Mouse (Mus musculus) hindbrain, embryonic 10.5 days (tissue): ENCODE measurements at regions not wholly inside any gene's neighbourhood (a gene's known extent, or its start where the extent isn't known, plus 50 kb on each side); places are given as distances from the start of the nearest gene placed in this dataset.

Experiments
- DNase-seq: peaks from one replicate; pipeline ENCODE4 v3.0.0-alpha.2; 2017; ENCODE audit warnings: low spot score
- H3K27ac ChIP-seq: fragments of 300-500 bp; sonication (generic); 2 replicates; pipeline ENCODE4 v1.5.1; 2016; ENCODE audit warnings: mild to moderate bottlenecking, moderate library complexity
- H3K27me3 ChIP-seq: fragments of 300-500 bp; sonication (generic); 2 replicates; pipeline ENCODE4 v1.6.1; 2016; ENCODE audit warnings: mild to moderate bottlenecking; ENCODE audit not compliant: poor library complexity, insufficient read depth, severe bottlenecking
- H3K36me3 ChIP-seq: fragments of 300-500 bp; sonication (generic); 2 replicates; pipeline ENCODE4 v1.6.1; 2016; ENCODE audit warnings: mild to moderate bottlenecking, moderate library complexity
- H3K4me1 ChIP-seq: fragments of 300-500 bp; sonication (generic); replicated peaks from 2 replicates; pipeline ENCODE4 v1.6.1; 2016; ENCODE audit warnings: mild to moderate bottlenecking
- H3K4me3 ChIP-seq: fragments of 300-500 bp; sonication (generic); 2 replicates; pipeline ENCODE4 v1.5.1; 2016; ENCODE audit warnings: mild to moderate bottlenecking, moderate library complexity
- H3K9me3 ChIP-seq: fragments of 300-500 bp; sonication (generic); 2 replicates; pipeline ENCODE4 v1.6.1; 2016; ENCODE audit warnings: mild to moderate bottlenecking, moderate library complexity
- WGBS: fragments of 180-500 bp; shearing (Covaris S2); methylation state at CpG from one replicate; pipeline ENCODE4 v1.1.7; 2016; 5-methylcytosine and 5-hydroxymethylcytosine counted together

- Histone ChIP-seq H3K4me1 (peaks cover 15% of the 10 kb centered on the region), H3K27me3 (no peaks in the 10 kb centered on the region), H3K36me3 (no peaks in the 10 kb centered on the region), H3K9me3 (peaks cover 2% of the 10 kb centered on the region), H3K27ac (no peak overlapping the region), H3K4me3 (no peak overlapping the region)
- DNase-seq: peak; percentile 6
- WGBS: 37% methylated on average over 5 of the region's 5 CpGs
These were observed 133.0 kb upstream of the Btbd3 start for GRCm38 (mm10) chr2:138123331-138123730.

GRCm38 (mm10) chr2:138120868-138121267, 135.5 kb upstream of the Btbd3 start:
- no peak overlapping the region for H3K27ac ChIP-seq
- DNase-seq: no peak
- H3K27me3 ChIP-seq: no peaks in the 10 kb centered on the region
- H3K9me3 ChIP-seq: peaks cover 6% of the 10 kb centered on the region
- no peak overlapping the region for H3K4me3 ChIP-seq
- WGBS: 81% methylated on average over 1 of the region's 1 CpGs
- H3K4me1 ChIP-seq: peaks cover 15% of the 10 kb centered on the region
- no peaks in the 10 kb centered on the region for H3K36me3 ChIP-seq

- no peak overlapping the region for H3K27ac ChIP-seq
- no peaks in the 10 kb centered on the region for H3K36me3 ChIP-seq
- H3K4me3 ChIP-seq: no peak overlapping the region
- DNase-seq: no peak
- 88% methylated on average over 2 of the region's 2 CpGs for WGBS
- H3K4me1 ChIP-seq: peaks cover 15% of the 10 kb centered on the region
- H3K9me3 ChIP-seq: peaks cover 6% of the 10 kb centered on the region
- no peaks in the 10 kb centered on the region for H3K27me3 ChIP-seq
These were observed 136.2 kb upstream of the Btbd3 start for GRCm38 (mm10) chr2:138120131-138120530.

GRCm38 (mm10) chr2:138099777-138100176, 156.6 kb upstream of the Btbd3 start:
- H3K9me3 ChIP-seq: no peaks in the 10 kb centered on the region
- WGBS: 92% methylated on average over 2 of the region's 2 CpGs

GRCm38 (mm10) chr2:138085390-138085789, 171.0 kb upstream of the Btbd3 start:
- H3K4me3 ChIP-seq: no peak overlapping the region
- no peak overlapping the region for H3K27ac ChIP-seq
- no peaks in the 10 kb centered on the region for H3K36me3 ChIP-seq
- no peaks in the 10 kb centered on the region for H3K27me3 ChIP-seq
- H3K4me1 ChIP-seq: no peaks in the 10 kb centered on the region
- WGBS: 91% methylated on average over 6 of the region's 6 CpGs
- no peaks in the 10 kb centered on the region for H3K9me3 ChIP-seq
- no peak for DNase-seq

More at GRCm38 (mm10) chr2:138099777-138100176, 156.6 kb upstream of the Btbd3 start:
- no peaks in the 10 kb centered on the region for H3K4me1 ChIP-seq
- no peaks in the 10 kb centered on the region for H3K27me3 ChIP-seq
- H3K4me3 ChIP-seq: no peak overlapping the region
- no peaks in the 10 kb centered on the region for H3K36me3 ChIP-seq
- no peak overlapping the region for H3K27ac ChIP-seq
- DNase-seq: no peak

GRCm38 (mm10) chr2:138084564-138085283, 171.6 kb upstream of the Btbd3 start:
- H3K4me1 ChIP-seq: no peaks in the 10 kb centered on the region
- DNase-seq: no peak
- no peaks in the 10 kb centered on the region for H3K27me3 ChIP-seq
- no peaks in the 10 kb centered on the region for H3K36me3 ChIP-seq
- WGBS: 91% methylated on average over 6 of the region's 6 CpGs
- no peak overlapping the region for H3K27ac ChIP-seq
- H3K9me3 ChIP-seq: no peaks in the 10 kb centered on the region
- no peak overlapping the region for H3K4me3 ChIP-seq

GRCm38 (mm10) chr2:138074020-138074613, 182.2 kb upstream of the Btbd3 start:
- Histone ChIP-seq H3K27me3 (no peaks in the 10 kb centered on the region), H3K4me3 (no peak overlapping the region), H3K9me3 (no peaks in the 10 kb centered on the region), H3K27ac (no peak overlapping the region; the same call in 1 of the 2 replicates), H3K4me1 (0 out of 2 replicates have a peak, but pooled peaks cover 4% of the 10 kb centered on the region), H3K36me3 (no peaks in the 10 kb centered on the region)
- WGBS: 48% methylated on average over 6 of the region's 6 CpGs
- no peak for DNase-seq

GRCm38 (mm10) chr2:138072165-138072728, 184.1 kb upstream of the Btbd3 start:
- no peak for DNase-seq
- Histone ChIP-seq H3K9me3 (no peaks in the 10 kb centered on the region), H3K27me3 (no peaks in the 10 kb centered on the region), H3K4me3 (no peak overlapping the region), H3K4me1 (0 out of 2 replicates have a peak, but pooled peaks cover 4% of the 10 kb centered on the region), H3K27ac (no peak overlapping the region), H3K36me3 (no peaks in the 10 kb centered on the region)
- 40% methylated on average over 6 of the region's 6 CpGs for WGBS

GRCm38 (mm10) chr2:138053081-138053480, 203.3 kb upstream of the Btbd3 start:
- Histone ChIP-seq H3K36me3 (no peaks in the 10 kb centered on the region), H3K27ac (no peak overlapping the region), H3K4me3 (no peak overlapping the region), H3K9me3 (no peaks in the 10 kb centered on the region), H3K4me1 (no peaks in the 10 kb centered on the region), H3K27me3 (no peaks in the 10 kb centered on the region; the same call in 1 of the 2 replicates)
- DNase-seq: no peak
- 90% methylated on average over 4 of the region's 4 CpGs for WGBS

GRCm38 (mm10) chr2:138048341-138048740, 208.0 kb upstream of the Btbd3 start:
- Histone ChIP-seq H3K27me3 (no peaks in the 10 kb centered on the region; the same call in 1 of the 2 replicates), H3K36me3 (no peaks in the 10 kb centered on the region)
- DNase-seq: no peak

GRCm38 (mm10) chr2:138047781-138048201, 208.6 kb upstream of the Btbd3 start:
- 52% methylated on average over 11 of the region's 11 CpGs for WGBS
- DNase-seq: no peak

More at GRCm38 (mm10) chr2:138048341-138048740, 208.0 kb upstream of the Btbd3 start:
- peaks cover 5% of the 10 kb centered on the region; the same call in 1 of the 2 replicates for H3K4me1 ChIP-seq
- H3K4me3 ChIP-seq: no peak overlapping the region
- no peak overlapping the region for H3K27ac ChIP-seq
- 80% methylated on average over 5 of the region's 5 CpGs for WGBS
- no peaks in the 10 kb centered on the region for H3K9me3 ChIP-seq

GRCm38 (mm10) chr2:138047361-138047760, 209.0 kb upstream of the Btbd3 start:
- no peak for DNase-seq
- Histone ChIP-seq H3K36me3 (no peaks in the 10 kb centered on the region), H3K4me1 (peaks cover 5% of the 10 kb centered on the region; the same call in 1 of the 2 replicates), H3K4me3 (no peak overlapping the region), H3K9me3 (no peaks in the 10 kb centered on the region), H3K27ac (no peak overlapping the region), H3K27me3 (no peaks in the 10 kb centered on the region; the same call in 1 of the 2 replicates)
- WGBS: 63% methylated on average over 10 of the region's 10 CpGs

More at GRCm38 (mm10) chr2:138047781-138048201, 208.6 kb upstream of the Btbd3 start:
- no peak overlapping the region for H3K27ac ChIP-seq
- peaks cover 5% of the 10 kb centered on the region; the same call in 1 of the 2 replicates for H3K4me1 ChIP-seq
- H3K36me3 ChIP-seq: no peaks in the 10 kb centered on the region
- H3K9me3 ChIP-seq: no peaks in the 10 kb centered on the region
- H3K27me3 ChIP-seq: no peaks in the 10 kb centered on the region; the same call in 1 of the 2 replicates
- H3K4me3 ChIP-seq: no peak overlapping the region

- WGBS: 91% methylated on average over 3 of the region's 3 CpGs
- H3K27me3 ChIP-seq: no peaks in the 10 kb centered on the region; the same call in 1 of the 2 replicates
- H3K27ac ChIP-seq: no peak overlapping the region
- peaks cover 5% of the 10 kb centered on the region; the same call in 1 of the 2 replicates for H3K4me1 ChIP-seq
- no peak overlapping the region for H3K4me3 ChIP-seq
- no peaks in the 10 kb centered on the region for H3K36me3 ChIP-seq
- DNase-seq: no peak
- H3K9me3 ChIP-seq: no peaks in the 10 kb centered on the region
These were observed 209.4 kb upstream of the Btbd3 start for GRCm38 (mm10) chr2:138046918-138047317.
